Mouse (Mus musculus) B cell, adult (primary cell): ENCODE results near the gene Prl2c3. TPM values are rescaled to one million over a fixed set of nuclear protein-coding genes. Genes with fewer than 3 reads are reported as not detected.

Experiments
- total RNA-seq: library from RNA; stranded (reverse); gene quantifications from 4 replicates; pipeline ENCODE4 v1.2.4, GENCODE M21; 2023; ENCODE audit not compliant: inconsistent age

Prl2c3 gene
- total RNA-seq = not detected in 4 replicates

GRCm38 (mm10) chr13:12799979-12800378 is at the start of gene Prl2c3:
Prl2c3 (minus strand) TSS chr13:12800079.

Other genes with a start within 250 kb of the Prl2c3 start
- 105 to 111 TPM (median 110 TPM) in 4 replicates for gene Ero1lb, start 234.2 kb downstream of the Prl2c3 start, total RNA-seq
- not detected in 4 replicates for gene Prl2c2, start 205.3 kb upstream of the Prl2c3 start, total RNA-seq